Mouse (Mus musculus) liver, embryonic 12.5 days (tissue): ENCODE results near the gene Slc13a4. TPM values are rescaled to one million over a fixed set of nuclear protein-coding genes. Genes with fewer than 3 reads are reported as not detected.

Experiments
- ATAC-seq: fragments of 200-750 bp; cut with Nextera tagmentation; 2 replicates; pipeline ENCODE4 v1.8.0; 2017; ENCODE audit warnings: moderate number of reproducible peaks, mild to moderate bottlenecking, moderate library complexity
- H3K27ac ChIP-seq: fragments of 300-500 bp; sonication (generic); 2 replicates; pipeline ENCODE4 v1.5.1; 2016; ENCODE audit warnings: mild to moderate bottlenecking
- H3K27me3 ChIP-seq: fragments of 300-500 bp; sonication (generic); replicated peaks from 2 replicates; pipeline ENCODE4 v1.6.1; 2016; ENCODE audit warnings: mild to moderate bottlenecking, moderate library complexity
- H3K36me3 ChIP-seq: fragments of 300-500 bp; sonication (generic); 2 replicates; pipeline ENCODE4 v1.6.1; 2016; ENCODE audit warnings: mild to moderate bottlenecking, moderate library complexity
- H3K4me1 ChIP-seq: fragments of 300-500 bp; sonication (generic); 2 replicates; pipeline ENCODE4 v1.6.1; 2016
- H3K4me2 ChIP-seq: fragments of 300-500 bp; sonication (generic); 2 replicates; pipeline ENCODE4 v1.6.1; 2016; ENCODE audit warnings: mild to moderate bottlenecking, moderate library complexity
- H3K4me3 ChIP-seq: fragments of 300-500 bp; sonication (generic); 2 replicates; pipeline ENCODE4 v1.5.1; 2016; ENCODE audit warnings: mild to moderate bottlenecking, moderate library complexity
- H3K9ac ChIP-seq: fragments of 300-500 bp; sonication (generic); 2 replicates; pipeline ENCODE4 v1.6.1; 2016; ENCODE audit warnings: mild to moderate bottlenecking, moderate library complexity
- H3K9me3 ChIP-seq: fragments of 300-500 bp; sonication (generic); replicated peaks from 2 replicates; pipeline ENCODE4 v1.6.1; 2016; ENCODE audit warnings: mild to moderate bottlenecking, moderate library complexity
- WGBS: fragments of 180-500 bp; shearing (Covaris S2); methylation state at CpG from one replicate; pipeline ENCODE4 v1.1.7; 2016; ENCODE audit not compliant: insufficient replicate concordance; 5-methylcytosine and 5-hydroxymethylcytosine counted together
- polyA plus RNA-seq: library from polyadenylated mRNA; unstranded; fragments of >200 nt; fragmentation: Nextera tagmentation; extraction: Ambion mirVana; gene quantifications from 2 replicates; pipeline ENCODE4 v1.2.1, GENCODE M21; 2016

Gene Slc13a4
- polyA plus RNA-seq, 1 experiment from 2014 or later, result 0.25 TPM

- no peak overlapping the region for H3K27ac ChIP-seq
- WGBS, result 30% methylated on average over 3 of the region's 3 CpGs
- peaks cover 10% of the 10 kb centered on the region; the same call in 1 of the 2 replicates for H3K4me1 ChIP-seq
- no peaks in the 10 kb centered on the region for H3K27me3 ChIP-seq
- H3K9me3 ChIP-seq, result no peaks in the 10 kb centered on the region
- no peak for ATAC-seq
- no peak overlapping the region for H3K4me2 ChIP-seq
- H3K9ac ChIP-seq, result no peak overlapping the region
- H3K36me3 ChIP-seq, result no peaks in the 10 kb centered on the region
- H3K4me3 ChIP-seq, result no peak overlapping the region
These were observed 25.7 kb upstream of the Slc13a4 start for GRCm38 (mm10) chr6:35333632-35334031.

GRCm38 (mm10) chr6:35330834-35331233 lies 22.9 kb upstream of the Slc13a4 start:
- Histone ChIP-seq H3K27ac (no peak overlapping the region), H3K4me1 (peaks cover 6% of the 10 kb centered on the region; the same call in 1 of the 2 replicates), H3K9me3 (no peaks in the 10 kb centered on the region), H3K4me3 (no peak overlapping the region), H3K9ac (no peak overlapping the region), H3K36me3 (no peaks in the 10 kb centered on the region), H3K27me3 (no peaks in the 10 kb centered on the region), H3K4me2 (no peak overlapping the region)
- WGBS, result 37% methylated on average over 6 of the region's 6 CpGs
- ATAC-seq, result no peak

- 87% methylated on average over 12 of the region's 12 CpGs for WGBS
- peaks cover 6% of the 10 kb centered on the region; the same call in 1 of the 2 replicates for H3K4me1 ChIP-seq
- no peak overlapping the region for H3K9ac ChIP-seq
- no peak overlapping the region for H3K27ac ChIP-seq
- H3K36me3 ChIP-seq, result no peaks in the 10 kb centered on the region
- no peak overlapping the region for H3K4me3 ChIP-seq
- no peak overlapping the region for H3K4me2 ChIP-seq
- H3K9me3 ChIP-seq, result no peaks in the 10 kb centered on the region
- no peaks in the 10 kb centered on the region for H3K27me3 ChIP-seq
- ATAC-seq, result no peak
These were observed 22.0 kb upstream of the Slc13a4 start for GRCm38 (mm10) chr6:35329956-35330355.

GRCm38 (mm10) chr6:35326111-35326515 lies 18.2 kb upstream of the Slc13a4 start, which contains the start of gene Fam180a:
TSS of gene Fam180a (minus strand) at chr6:35326141.
- no peaks in the 10 kb centered on the region for H3K36me3 ChIP-seq
- H3K9me3 ChIP-seq, result no peaks in the 10 kb centered on the region
- no peak for ATAC-seq
- peaks cover 5% of the 10 kb centered on the region; the same call in 1 of the 2 replicates for H3K4me1 ChIP-seq
- no peak within 1 kb of the TSS for H3K4me3 ChIP-seq
- no peak within 1 kb of the TSS for H3K4me2 ChIP-seq
- no peak within 1 kb of the TSS for H3K27ac ChIP-seq
- no peaks in the 10 kb centered on the region for H3K27me3 ChIP-seq
- 62% methylated on average over 9 of the region's 9 CpGs for WGBS
- H3K9ac ChIP-seq, result no peak within 1 kb of the TSS

GRCm38 (mm10) chr6:35324306-35324705 lies 16.4 kb upstream of the Slc13a4 start:
- Histone ChIP-seq H3K4me3 (no peak overlapping the region), H3K9me3 (no peaks in the 10 kb centered on the region), H3K4me1 (peaks cover 9% of the 10 kb centered on the region; the same call in 1 of the 2 replicates), H3K36me3 (no peaks in the 10 kb centered on the region), H3K27me3 (no peaks in the 10 kb centered on the region; the same call in 1 of the 2 replicates), H3K9ac (no peak overlapping the region), H3K4me2 (no peak overlapping the region), H3K27ac (no peak overlapping the region)
- ATAC-seq, result no peak
- WGBS, result 72% methylated on average over 9 of the region's 9 CpGs

GRCm38 (mm10) chr6:35323046-35323445 lies 15.1 kb upstream of the Slc13a4 start:
- H3K4me1 ChIP-seq, result peaks cover 9% of the 10 kb centered on the region; the same call in 1 of the 2 replicates
- H3K27ac ChIP-seq, result no peak overlapping the region
- no peak overlapping the region for H3K4me3 ChIP-seq
- H3K27me3 ChIP-seq, result peaks cover 5% of the 10 kb centered on the region; the same call in 1 of the 2 replicates
- 0 out of 2 replicates have a peak overlapping the region, but pooled peaks have one; percentile 4 for H3K9ac ChIP-seq
- H3K4me2 ChIP-seq, result no peak overlapping the region
- ATAC-seq, result no peak
- no peaks in the 10 kb centered on the region for H3K36me3 ChIP-seq
- WGBS, result 36% methylated on average over 1 of the region's 1 CpGs
- no peaks in the 10 kb centered on the region for H3K9me3 ChIP-seq

- Histone ChIP-seq H3K27me3 (peaks cover 5% of the 10 kb centered on the region), H3K36me3 (no peaks in the 10 kb centered on the region), H3K27ac (no peak overlapping the region), H3K9me3 (no peaks in the 10 kb centered on the region), H3K4me3 (no peak overlapping the region), H3K9ac (no peak overlapping the region), H3K4me2 (no peak overlapping the region), H3K4me1 (peaks cover 9% of the 10 kb centered on the region; the same call in 1 of the 2 replicates)
- 27% methylated on average over 4 of the region's 4 CpGs for WGBS
- peak; percentile 49; the same call in 1 of the 2 replicates for ATAC-seq
These were observed 13.2 kb upstream of the Slc13a4 start for GRCm38 (mm10) chr6:35321105-35321504.

- ATAC-seq, result no peak
- peaks cover 5% of the 10 kb centered on the region for H3K27me3 ChIP-seq
- 63% methylated on average over 6 of the region's 6 CpGs for WGBS
- H3K4me2 ChIP-seq, result no peak overlapping the region
- no peaks in the 10 kb centered on the region for H3K9me3 ChIP-seq
- H3K9ac ChIP-seq, result no peak overlapping the region
- H3K4me1 ChIP-seq, result peaks cover 9% of the 10 kb centered on the region; the same call in 1 of the 2 replicates
- no peak overlapping the region for H3K27ac ChIP-seq
- no peaks in the 10 kb centered on the region for H3K36me3 ChIP-seq
- H3K4me3 ChIP-seq, result no peak overlapping the region
These were observed 11.9 kb upstream of the Slc13a4 start for GRCm38 (mm10) chr6:35319850-35320249.

GRCm38 (mm10) chr6:35313520-35313919 lies 5.6 kb upstream of the Slc13a4 start:
- no peak for ATAC-seq
- Histone ChIP-seq H3K4me3 (no peak overlapping the region), H3K9me3 (no peaks in the 10 kb centered on the region), H3K4me1 (no peaks in the 10 kb centered on the region), H3K4me2 (no peak overlapping the region), H3K27ac (no peak overlapping the region), H3K9ac (no peak overlapping the region), H3K36me3 (no peaks in the 10 kb centered on the region), H3K27me3 (peaks cover 6% of the 10 kb centered on the region)
- 74% methylated on average over 8 of the region's 8 CpGs for WGBS

GRCm38 (mm10) chr6:35309406-35309805 lies 1.5 kb upstream of the Slc13a4 start:
- Histone ChIP-seq H3K27me3 (peaks cover 19% of the 10 kb centered on the region), H3K27ac (no peak overlapping the region), H3K4me2 (no peak overlapping the region), H3K9ac (no peak overlapping the region), H3K4me1 (no peaks in the 10 kb centered on the region), H3K36me3 (no peaks in the 10 kb centered on the region), H3K9me3 (no peaks in the 10 kb centered on the region), H3K4me3 (no peak overlapping the region)
- ATAC-seq, result no peak
- WGBS, result 65% methylated on average over 7 of the region's 7 CpGs

- H3K9ac ChIP-seq, result no peak overlapping the region
- no peak overlapping the region for H3K27ac ChIP-seq
- H3K4me1 ChIP-seq, result no peaks in the 10 kb centered on the region
- no peaks in the 10 kb centered on the region for H3K36me3 ChIP-seq
- WGBS, result 75% methylated on average over 13 of the region's 13 CpGs
- no peak overlapping the region for H3K4me2 ChIP-seq
- H3K27me3 ChIP-seq, result peaks cover 19% of the 10 kb centered on the region
- H3K4me3 ChIP-seq, result no peak overlapping the region
- no peaks in the 10 kb centered on the region for H3K9me3 ChIP-seq
- no peak for ATAC-seq
These were observed 795 bp downstream of the Slc13a4 start for GRCm38 (mm10) chr6:35307136-35307535.

- H3K4me1 ChIP-seq, result no peaks in the 10 kb centered on the region
- H3K9ac ChIP-seq, result no peak overlapping the region
- H3K4me2 ChIP-seq, result no peak overlapping the region
- 55% methylated on average over 11 of the region's 11 CpGs for WGBS
- H3K27ac ChIP-seq, result no peak overlapping the region
- no peak overlapping the region for H3K4me3 ChIP-seq
- peak; percentile 71 for ATAC-seq
- H3K36me3 ChIP-seq, result no peaks in the 10 kb centered on the region
- peaks cover 15% of the 10 kb centered on the region for H3K27me3 ChIP-seq
- no peaks in the 10 kb centered on the region for H3K9me3 ChIP-seq
These were observed 4.5 kb downstream of the Slc13a4 start for GRCm38 (mm10) chr6:35303355-35303900.
